Mouse (Mus musculus): Measurements from ENCODE around the gene Xrcc3.

Xrcc3 gene

GRCm38 (mm10) chr12:111814769-111815762, 1.4 kb upstream of the Xrcc3 start:
- peak; percentile 48 for DNase-seq

GRCm38 (mm10) chr12:111813111-111813765, 435 bp downstream of the Xrcc3 start:
- DNase-seq = no peak

- no peak for DNase-seq
Measured at GRCm38 (mm10) chr12:111812611-111813010, 1.1 kb downstream of the Xrcc3 start.

GRCm38 (mm10) chr12:111812075-111812474, 1.6 kb downstream of the Xrcc3 start:
- no peak for DNase-seq

GRCm38 (mm10) chr12:111809762-111810161, 3.9 kb downstream of the Xrcc3 start:
- peak; percentile 89 for DNase-seq

- DNase-seq = no peak
Measured at GRCm38 (mm10) chr12:111808775-111809174, 4.9 kb downstream of the Xrcc3 start.

- no peak for DNase-seq
Measured at GRCm38 (mm10) chr12:111803538-111803937, 10.1 kb downstream of the Xrcc3 start.

- peak; percentile 40 for DNase-seq
Measured at GRCm38 (mm10) chr12:111800459-111801183, 13.1 kb downstream of the Xrcc3 start.

- DNase-seq = no peak
Measured at GRCm38 (mm10) chr12:111798493-111798892, 15.2 kb downstream of the Xrcc3 start.

GRCm38 (mm10) chr12:111797251-111797650, 16.4 kb downstream of the Xrcc3 start:
- no peak for DNase-seq

GRCm38 (mm10) chr12:111795180-111795895, 18.3 kb downstream of the Xrcc3 start:
- peak; percentile 70 for DNase-seq

GRCm38 (mm10) chr12:111794526-111795179, 19.0 kb downstream of the Xrcc3 start:
- no peak for DNase-seq

GRCm38 (mm10) chr12:111794102-111794501, 19.6 kb downstream of the Xrcc3 start:
- DNase-seq = peak; percentile 84

- DNase-seq = no peak
Measured at GRCm38 (mm10) chr12:111791474-111792104, 22.1 kb downstream of the Xrcc3 start.

- DNase-seq = no peak
Measured at GRCm38 (mm10) chr12:111790631-111791030, 23.0 kb downstream of the Xrcc3 start.

- peak; percentile 73 for DNase-seq
Measured at GRCm38 (mm10) chr12:111790090-111790489, 23.6 kb downstream of the Xrcc3 start.

- no peak for DNase-seq
Measured at GRCm38 (mm10) chr12:111787015-111787414, 26.7 kb downstream of the Xrcc3 start.

GRCm38 (mm10) chr12:111785174-111785573, 28.5 kb downstream of the Xrcc3 start:
- no peak for DNase-seq

- DNase-seq = no peak
Measured at GRCm38 (mm10) chr12:111779544-111779943, 34.1 kb downstream of the Xrcc3 start.

GRCm38 (mm10) chr12:111777919-111778318, 35.8 kb downstream of the Xrcc3 start:
- DNase-seq = no peak

GRCm38 (mm10) chr12:111774845-111775244, 38.8 kb downstream of the Xrcc3 start:
- no peak for DNase-seq

Data from kidney, postnatal 14 days (tissue).